Mouse (Mus musculus) frontal cortex, postnatal 10 days (tissue): Measurements from ENCODE around the gene Cypt12.

Source experiments
- DNase-seq, 2 experiments: peaks; one replicate each; pipeline ENCODE4 v3.0.0; 2022; ENCODE audit warnings: low spot score in 2 of 2, mixed read lengths in 1 of 2

Cypt12 gene

GRCm38 (mm10) chr3:17948299-17948698 lies at the start of gene Cypt12:
TSS of gene Cypt12 (plus strand) at chr3:17948410.
- no peak for DNase-seq

DNA sequence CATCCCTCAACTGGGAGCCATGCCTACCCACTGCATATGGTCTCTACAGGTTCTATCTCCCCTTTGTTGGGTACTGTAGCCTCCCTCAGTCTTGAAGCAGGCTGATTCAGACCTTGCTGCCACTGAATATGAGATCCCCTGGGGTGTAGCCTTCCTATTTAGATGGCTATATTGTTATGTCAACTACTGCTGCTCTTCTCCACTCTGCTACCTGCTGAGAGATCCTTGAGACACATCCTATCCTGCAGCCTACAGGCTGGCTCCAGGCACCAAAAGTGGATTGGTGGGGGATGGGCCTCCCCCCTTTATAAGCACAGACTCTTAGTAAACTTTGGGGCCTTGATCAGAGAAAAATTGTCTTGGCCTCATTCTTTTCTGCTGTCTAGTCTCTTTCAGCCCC lies 34.4 kb upstream of the Cypt12 start:
- no peak for DNase-seq

DNA sequence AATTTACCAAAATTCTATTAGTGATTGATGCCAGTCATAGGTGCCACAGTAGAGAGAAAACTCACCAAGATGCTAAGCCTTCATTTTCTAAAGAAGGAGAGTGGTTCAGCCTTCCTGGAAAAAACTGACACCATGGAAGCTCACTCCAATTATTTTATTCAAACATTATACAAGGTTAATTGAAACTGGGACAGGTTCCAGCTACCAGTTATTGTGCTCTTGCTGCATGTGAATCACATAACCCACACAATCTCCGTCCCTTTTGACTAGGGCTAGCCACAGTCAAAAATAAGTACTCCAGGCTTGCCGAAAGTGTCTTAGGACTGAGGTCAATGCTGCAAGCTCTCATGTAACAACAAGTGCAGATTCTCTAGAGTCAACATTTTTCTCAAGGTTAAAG lies 8.0 kb upstream of the Cypt12 start:
- no peak for DNase-seq
